Mouse (Mus musculus) hindbrain, embryonic 11.5 days (tissue): ENCODE measurements around the gene Tsku. TPM values are rescaled to one million over a fixed set of nuclear protein-coding genes. Genes with fewer than 3 reads are reported as not detected.

Source experiments
- ATAC-seq: fragments of 200-750 bp; cut with Nextera tagmentation; 2 replicates; pipeline ENCODE4 v1.8.0; 2017; ENCODE audit warnings: mild to moderate bottlenecking, moderate TSS enrichment, moderate library complexity; ENCODE audit not compliant: low FRiP score
- DNase-seq: peaks from one replicate; pipeline ENCODE4 v3.0.0-alpha.2; 2015; ENCODE audit warnings: low spot score
- H3K27ac ChIP-seq: fragments of 300-500 bp; sonication (generic); 2 replicates; pipeline ENCODE4 v1.5.1; 2014; ENCODE audit warnings: mild to moderate bottlenecking, low read depth, low read length
- H3K27me3 ChIP-seq: fragments of 300-500 bp; sonication (generic); 2 replicates; pipeline ENCODE4 v1.6.1; 2014; ENCODE audit warnings: mild to moderate bottlenecking, low read length, moderate library complexity, mixed read lengths; ENCODE audit not compliant: control insufficient read depth, insufficient read depth
- H3K36me3 ChIP-seq: fragments of 300-500 bp; sonication (generic); 2 replicates; pipeline ENCODE4 v1.6.1; 2014; ENCODE audit warnings: mild to moderate bottlenecking, low read length, moderate library complexity, mixed read lengths; ENCODE audit not compliant: control insufficient read depth, insufficient read depth
- H3K4me1 ChIP-seq: fragments of 300-500 bp; sonication (generic); replicated peaks from 2 replicates; pipeline ENCODE4 v1.6.1; 2014; ENCODE audit warnings: low read length, mixed read lengths; ENCODE audit not compliant: control insufficient read depth, insufficient read depth
- H3K4me2 ChIP-seq: fragments of 300-500 bp; sonication (generic); replicated peaks from 2 replicates; pipeline ENCODE4 v1.6.1; 2014; ENCODE audit warnings: mild to moderate bottlenecking, low read depth, low read length
- H3K4me3 ChIP-seq: fragments of 300-500 bp; sonication (generic); 2 replicates; pipeline ENCODE4 v1.5.1; 2014; ENCODE audit warnings: low read depth, low read length
- H3K9ac ChIP-seq: fragments of 300-500 bp; sonication (generic); 2 replicates; pipeline ENCODE4 v1.6.1; 2014; ENCODE audit warnings: low read depth, low read length
- H3K9me3 ChIP-seq: fragments of 300-500 bp; sonication (generic); 2 replicates; pipeline ENCODE4 v1.6.1; 2016; ENCODE audit warnings: low read length; ENCODE audit not compliant: control insufficient read depth
- WGBS: fragments of 180-500 bp; shearing (Covaris S2); extraction: QIAGEN DNeasy Blood & Tissue Kit; methylation state at CpG from one replicate; pipeline ENCODE4 v1.1.7; 2014; 5-methylcytosine and 5-hydroxymethylcytosine counted together
- polyA plus RNA-seq: library from polyadenylated mRNA; unstranded; fragments of >200 nt; fragmentation: Nextera tagmentation; extraction: Ambion mirVana; gene quantifications from 2 replicates; pipeline ENCODE4 v1.2.1, GENCODE M21; 2014

Tsku gene
- polyA plus RNA-seq, 1 experiment from 2014 or later: 6.7 TPM

DNA sequence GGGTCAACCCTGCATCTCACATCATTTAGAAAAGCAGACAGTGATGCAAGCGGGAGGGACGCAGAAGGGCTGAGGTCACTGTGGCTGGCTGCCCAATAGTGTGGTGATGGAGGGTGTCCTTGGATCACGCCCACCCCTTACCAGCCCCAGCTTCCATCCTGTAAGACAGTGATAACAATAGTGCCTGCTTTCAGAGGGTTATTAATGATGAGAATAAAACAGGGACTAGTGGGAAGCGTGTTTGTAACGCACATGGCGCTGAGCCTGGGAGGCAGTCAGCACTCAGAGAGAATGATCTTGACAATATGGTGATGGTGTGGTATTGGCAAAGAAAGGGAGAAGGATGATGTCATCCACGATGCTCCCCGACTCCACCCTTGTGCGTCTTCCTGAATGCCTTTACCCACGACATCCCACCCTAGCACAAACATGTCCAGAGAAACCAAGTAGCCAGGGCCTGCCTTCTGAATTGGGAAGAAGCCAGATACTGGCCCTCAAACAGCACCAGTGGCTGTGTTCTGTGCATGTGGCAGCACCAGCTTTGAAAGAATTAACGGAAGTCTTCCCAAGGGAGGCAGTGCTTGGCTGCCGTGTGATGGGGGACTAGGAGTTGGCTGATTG lies 27.9 kb upstream of the Tsku start:
- no peak overlapping the region for H3K27ac ChIP-seq
- DNase-seq (no peak), ATAC-seq (no peak)
- H3K9ac ChIP-seq: no peak overlapping the region
- 84% methylated on average over 12 of the region's 12 CpGs for WGBS
- no peaks in the 10 kb centered on the region for H3K36me3 ChIP-seq
- no peak overlapping the region for H3K4me3 ChIP-seq
- H3K4me1 ChIP-seq: no peaks in the 10 kb centered on the region
- no peak overlapping the region for H3K4me2 ChIP-seq
- H3K9me3 ChIP-seq: no peaks in the 10 kb centered on the region
- no peaks in the 10 kb centered on the region for H3K27me3 ChIP-seq

GRCm38 (mm10) chr7:98387201-98387600 lies 26.1 kb upstream of the Tsku start:
- 79% methylated on average over 7 of the region's 7 CpGs for WGBS
- H3K27me3 ChIP-seq: no peaks in the 10 kb centered on the region
- no peaks in the 10 kb centered on the region for H3K4me1 ChIP-seq
- no peaks in the 10 kb centered on the region for H3K36me3 ChIP-seq
- H3K9ac ChIP-seq: no peak overlapping the region
- no peaks in the 10 kb centered on the region for H3K9me3 ChIP-seq
- no peak overlapping the region for H3K4me2 ChIP-seq
- ATAC-seq (no peak), DNase-seq (no peak)
- H3K27ac ChIP-seq: no peak overlapping the region
- H3K4me3 ChIP-seq: no peak overlapping the region

DNA sequence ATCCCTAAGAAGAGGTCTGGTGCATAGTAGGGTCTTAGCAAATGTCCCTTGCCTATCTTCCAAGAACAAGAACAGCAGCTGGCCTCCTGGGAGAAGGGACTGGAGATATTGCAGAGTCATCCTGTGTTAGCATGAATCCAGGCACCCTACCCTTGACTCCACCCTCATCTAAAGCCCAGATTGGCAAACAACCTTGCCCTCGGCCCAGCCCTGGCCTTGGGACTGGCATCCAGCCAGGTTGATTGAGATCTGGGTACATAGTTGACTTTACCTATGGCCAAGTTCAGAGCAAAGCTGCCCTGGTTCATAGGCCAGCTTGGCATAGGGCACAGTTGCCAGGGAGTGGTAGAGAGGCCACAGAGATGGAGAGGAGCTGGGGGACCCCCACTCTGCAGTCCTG lies 24.0 kb upstream of the Tsku start:
- H3K4me3 ChIP-seq: no peak overlapping the region
- H3K27ac ChIP-seq: no peak overlapping the region
- H3K27me3 ChIP-seq: no peaks in the 10 kb centered on the region
- DNase-seq (no peak), ATAC-seq (no peak)
- H3K4me2 ChIP-seq: no peak overlapping the region
- H3K36me3 ChIP-seq: no peaks in the 10 kb centered on the region
- WGBS: 100% methylated on average over 1 of the region's 1 CpGs
- H3K4me1 ChIP-seq: no peaks in the 10 kb centered on the region
- H3K9me3 ChIP-seq: no peaks in the 10 kb centered on the region
- no peak overlapping the region for H3K9ac ChIP-seq

GRCm38 (mm10) chr7:98383337-98383736 lies 22.2 kb upstream of the Tsku start:
- Histone ChIP-seq H3K4me2 (no peak overlapping the region), H3K27me3 (no peaks in the 10 kb centered on the region), H3K4me1 (no peaks in the 10 kb centered on the region), H3K9me3 (no peaks in the 10 kb centered on the region), H3K9ac (no peak overlapping the region), H3K36me3 (no peaks in the 10 kb centered on the region), H3K4me3 (no peak overlapping the region), H3K27ac (no peak overlapping the region)
- 74% methylated on average over 4 of the region's 4 CpGs for WGBS
- ATAC-seq: no peak
- no peak for DNase-seq

DNA sequence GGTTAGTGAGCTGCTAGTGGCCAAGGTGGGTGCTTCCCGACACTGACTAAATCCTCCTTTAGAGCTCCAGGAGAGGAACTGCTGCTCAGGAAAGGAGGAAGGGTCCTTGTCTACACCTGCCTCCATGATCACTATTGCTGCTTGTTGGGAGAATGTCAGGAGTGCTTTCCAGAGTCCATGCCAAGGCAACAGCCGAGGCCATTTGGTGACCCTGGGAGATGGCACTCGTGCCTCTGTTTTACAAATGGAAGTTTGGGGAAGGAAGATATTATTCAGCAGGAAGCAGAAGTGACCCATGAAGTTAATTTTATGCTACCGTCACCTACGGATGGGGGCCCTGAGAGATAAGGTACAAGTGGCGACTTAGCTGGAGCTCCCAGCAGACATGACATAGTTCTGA lies 21.7 kb upstream of the Tsku start:
- Histone ChIP-seq H3K27me3 (no peaks in the 10 kb centered on the region), H3K9ac (no peak overlapping the region), H3K9me3 (no peaks in the 10 kb centered on the region), H3K4me3 (no peak overlapping the region), H3K4me1 (no peaks in the 10 kb centered on the region), H3K4me2 (no peak overlapping the region), H3K27ac (no peak overlapping the region), H3K36me3 (no peaks in the 10 kb centered on the region)
- WGBS: 95% methylated on average over 6 of the region's 6 CpGs
- DNase-seq (no peak), ATAC-seq (no peak)

GRCm38 (mm10) chr7:98380224-98380925 lies 19.2 kb upstream of the Tsku start:
- H3K4me2 ChIP-seq: no peak overlapping the region
- no peaks in the 10 kb centered on the region for H3K27me3 ChIP-seq
- no peak for DNase-seq
- H3K4me1 ChIP-seq: no peaks in the 10 kb centered on the region
- WGBS: 73% methylated on average over 6 of the region's 6 CpGs
- no peaks in the 10 kb centered on the region for H3K36me3 ChIP-seq
- H3K4me3 ChIP-seq: no peak overlapping the region
- H3K9me3 ChIP-seq: no peaks in the 10 kb centered on the region
- no peak overlapping the region for H3K27ac ChIP-seq
- ATAC-seq: no peak
- no peak overlapping the region for H3K9ac ChIP-seq

DNA sequence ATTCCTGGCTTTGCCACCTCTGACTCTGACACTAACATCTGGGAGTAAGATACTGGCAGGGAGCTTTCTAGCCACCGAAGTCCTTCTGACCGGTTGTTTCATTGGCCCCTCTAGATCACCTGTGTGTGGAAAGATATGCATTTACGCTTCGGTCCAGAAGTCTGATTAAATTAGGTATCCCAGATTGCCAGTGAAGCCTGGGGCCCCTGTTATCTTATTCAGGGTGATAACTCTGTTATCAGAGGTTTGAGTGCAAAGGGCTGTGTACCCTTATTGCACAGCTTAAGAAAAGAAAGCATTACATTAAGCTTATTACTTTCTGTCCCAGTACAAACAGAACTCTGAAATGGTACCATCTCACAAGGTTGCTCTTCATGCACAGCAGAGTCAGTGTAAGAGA lies 18.1 kb upstream of the Tsku start:
- WGBS: 95% methylated on average over 4 of the region's 4 CpGs
- ATAC-seq: no peak
- Histone ChIP-seq H3K27ac (no peak overlapping the region), H3K27me3 (no peaks in the 10 kb centered on the region), H3K4me1 (no peaks in the 10 kb centered on the region), H3K36me3 (no peaks in the 10 kb centered on the region), H3K9me3 (no peaks in the 10 kb centered on the region), H3K9ac (no peak overlapping the region), H3K4me2 (no peak overlapping the region), H3K4me3 (no peak overlapping the region)
- DNase-seq: no peak

GRCm38 (mm10) chr7:98377257-98377656 lies 16.1 kb upstream of the Tsku start:
- Histone ChIP-seq H3K9me3 (no peaks in the 10 kb centered on the region), H3K4me2 (no peak overlapping the region), H3K27me3 (no peaks in the 10 kb centered on the region), H3K4me3 (no peak overlapping the region), H3K9ac (no peak overlapping the region), H3K36me3 (no peaks in the 10 kb centered on the region), H3K27ac (no peak overlapping the region), H3K4me1 (no peaks in the 10 kb centered on the region)
- 74% methylated on average over 5 of the region's 5 CpGs for WGBS
- ATAC-seq: no peak
- DNase-seq: no peak

- Histone ChIP-seq H3K4me2 (no peak overlapping the region), H3K9me3 (no peaks in the 10 kb centered on the region), H3K27me3 (no peaks in the 10 kb centered on the region), H3K36me3 (no peaks in the 10 kb centered on the region), H3K4me1 (no peaks in the 10 kb centered on the region), H3K4me3 (no peak overlapping the region), H3K9ac (no peak overlapping the region), H3K27ac (no peak overlapping the region)
- no peak for ATAC-seq
- no peak for DNase-seq
- 37% methylated on average over 4 of the region's 4 CpGs for WGBS
Measured at GRCm38 (mm10) chr7:98371161-98371560, 10.0 kb upstream of the Tsku start.
